Mouse (Mus musculus) layer of hippocampus, postnatal 25 days (tissue): ENCODE results near the gene Clec10a. TPM values are rescaled to one million over a fixed set of nuclear protein-coding genes. Genes with fewer than 3 reads are reported as not detected.
"Not testable (repeated sequence)": the region's sequence is repeated elsewhere in the genome, so short reads cannot be mapped to it uniquely, and the experiment has no call there.

Experiments used
- DNase-seq, 2 experiments: peaks; one replicate each; pipeline ENCODE4 v3.0.0; 2022; ENCODE audit warnings: mixed read lengths in 2 of 2, low spot score in 1 of 2; ENCODE audit errors: extremely low spot score in 1 of 2
- total RNA-seq, 2 experiments: library from RNA; stranded (reverse); gene quantifications; 2 replicates each; pipeline ENCODE4 v1.2.3; 2021

The Clec10a gene
- 1 to 10 TPM; 1.1 to 3.4 TPM for total RNA-seq

DNA sequence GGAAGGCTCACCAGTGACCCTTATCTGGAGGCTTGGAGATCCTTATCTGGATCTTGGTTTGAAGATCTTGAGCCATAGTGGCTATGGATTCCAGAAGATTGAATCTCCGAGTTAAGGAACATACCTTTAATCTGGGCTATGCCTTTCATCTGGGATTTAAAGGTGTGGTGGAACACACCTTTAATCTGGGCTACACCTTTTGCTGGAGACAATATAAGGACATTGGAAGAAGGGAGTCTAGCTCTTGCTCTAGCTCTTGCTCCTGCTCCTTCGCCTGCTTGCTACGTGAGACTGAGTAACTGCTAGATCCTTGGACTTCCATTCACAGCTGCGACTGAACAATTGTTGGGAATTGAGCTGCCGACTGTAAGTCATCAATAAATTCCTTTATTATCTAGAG lies at the start of gene Clec10a:
Gene Clec10a, plus strand, starts transcription at position 301 of the 400 bp plus-strand sequence.
- not testable (repeated sequence) for DNase-seq

DNA sequence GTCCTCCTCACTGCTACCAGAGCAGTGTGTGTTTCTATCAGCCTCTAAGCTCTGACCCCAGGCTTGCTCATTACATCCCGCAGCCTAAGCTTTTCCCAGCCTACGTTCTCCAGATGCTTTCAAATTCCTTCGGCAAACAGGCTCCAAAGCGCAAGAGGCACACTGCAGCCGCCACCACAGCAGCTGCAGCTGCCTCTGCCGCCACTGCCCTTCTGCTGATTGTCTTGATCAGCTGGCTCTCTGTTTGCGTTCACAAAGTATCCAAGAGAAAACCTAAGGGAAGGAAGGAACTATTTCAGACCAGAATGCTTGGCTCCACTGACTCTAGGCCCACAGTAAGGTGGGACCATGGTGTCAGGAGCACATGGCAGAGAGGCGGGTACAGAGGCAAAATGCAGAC lies 48.9 kb upstream of the Clec10a start:
- DNase-seq: no peak

DNA sequence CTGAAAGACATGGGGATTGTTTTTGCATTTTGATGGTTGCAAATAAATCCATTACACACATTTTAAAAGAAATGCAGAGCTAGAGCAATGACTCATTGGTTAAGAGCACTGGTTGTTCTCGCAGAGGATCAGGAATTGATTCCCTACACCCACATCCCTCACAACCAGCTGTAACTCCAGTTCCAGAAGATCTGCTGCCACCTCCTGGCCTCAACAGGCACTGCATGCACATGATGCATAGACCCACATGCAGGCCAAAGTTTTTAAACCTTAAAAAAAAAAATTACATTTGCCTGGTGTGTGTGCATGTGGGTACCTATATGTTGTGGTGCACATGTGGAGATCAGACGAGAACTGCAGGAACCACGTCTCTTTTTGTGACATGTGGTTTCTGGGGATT lies 45.9 kb upstream of the Clec10a start:
- peak in 1 of 2 experiments; percentile 34 for DNase-seq

DNA sequence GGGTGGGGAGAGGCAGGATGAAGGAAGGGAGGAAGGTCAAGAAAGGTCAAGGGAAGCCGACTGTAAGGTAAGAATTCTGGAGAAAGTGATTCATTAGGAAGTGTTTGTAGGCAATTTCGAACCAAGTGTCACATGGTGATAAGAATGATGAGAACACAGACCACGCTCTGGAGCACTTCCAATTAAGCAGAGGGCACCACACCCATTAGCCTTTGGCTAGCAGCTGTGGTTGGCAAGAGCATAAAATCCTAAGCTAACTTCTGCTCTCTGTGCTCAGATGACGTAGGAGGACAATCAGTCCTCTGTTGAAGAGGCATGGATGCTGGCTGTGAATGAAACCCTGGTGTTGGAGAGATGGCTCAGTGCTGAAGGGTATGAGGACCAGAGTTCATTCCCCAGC lies 41.4 kb upstream of the Clec10a start:
- DNase-seq: no peak

DNA sequence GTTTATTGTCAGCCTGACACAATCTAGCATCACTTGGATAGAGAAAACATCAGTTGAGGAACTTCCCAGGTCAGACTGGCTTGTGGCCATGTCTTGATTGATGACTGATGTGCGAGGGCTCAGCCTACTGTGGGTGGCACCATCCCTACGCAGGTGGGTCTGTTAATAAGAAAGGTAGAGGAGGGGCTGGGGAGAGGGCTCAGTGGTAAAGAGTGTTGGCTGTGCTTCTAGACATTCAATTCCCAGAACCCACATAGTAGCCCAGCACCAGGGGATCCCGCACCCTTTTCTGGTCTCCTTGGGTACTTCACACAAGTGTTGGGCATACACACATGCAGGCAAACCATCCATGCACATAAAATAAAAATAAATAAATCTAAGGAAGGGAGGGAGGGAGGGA lies 40.1 kb upstream of the Clec10a start:
- DNase-seq: no peak

DNA sequence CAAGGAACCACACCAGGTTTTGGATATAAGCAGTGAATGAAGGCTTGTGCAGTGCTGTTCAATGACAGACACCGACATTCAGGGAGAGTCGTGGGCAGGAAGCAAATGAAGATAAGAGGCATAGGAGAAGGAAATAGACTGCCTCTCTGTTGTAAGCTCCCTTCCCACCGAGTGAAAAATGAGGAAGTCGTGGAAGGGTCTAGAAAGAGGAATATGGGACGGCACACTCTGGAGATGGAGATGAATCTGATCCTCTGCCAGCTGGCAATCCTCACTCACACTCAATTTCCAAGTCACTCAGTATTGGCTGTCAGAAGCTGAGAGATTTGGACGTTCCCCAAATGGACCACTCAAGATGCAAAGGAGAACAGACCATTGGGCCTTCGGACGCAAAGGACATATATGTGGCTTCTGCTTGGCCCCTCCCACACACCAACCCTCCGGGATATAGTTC lies 26.0 kb upstream of the Clec10a start, which contains the start of gene Mgl2:
Gene Mgl2, plus strand, starts transcription at position 404 of the 454 bp plus-strand sequence.
- DNase-seq: no peak

DNA sequence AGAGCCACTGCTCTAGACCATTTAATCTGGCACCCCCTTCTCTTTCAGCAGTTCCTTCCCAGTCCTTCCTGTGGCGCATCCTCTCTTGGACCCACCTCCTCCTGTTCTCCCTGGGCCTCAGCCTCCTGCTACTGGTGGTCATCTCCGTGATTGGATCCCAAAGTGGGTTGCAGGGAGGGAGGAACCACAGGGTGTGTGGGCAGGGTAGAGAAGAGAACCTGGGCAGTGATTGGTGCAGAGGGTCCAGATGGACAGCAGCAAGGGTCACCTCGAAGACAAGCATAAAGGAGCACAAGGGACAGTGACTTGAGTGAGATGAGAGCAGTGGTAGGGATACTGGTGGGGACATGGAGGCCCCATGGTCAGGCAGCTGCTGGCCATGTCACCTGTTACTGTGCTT lies 21.0 kb upstream of the Clec10a start:
- not testable (repeated sequence) for DNase-seq

DNA sequence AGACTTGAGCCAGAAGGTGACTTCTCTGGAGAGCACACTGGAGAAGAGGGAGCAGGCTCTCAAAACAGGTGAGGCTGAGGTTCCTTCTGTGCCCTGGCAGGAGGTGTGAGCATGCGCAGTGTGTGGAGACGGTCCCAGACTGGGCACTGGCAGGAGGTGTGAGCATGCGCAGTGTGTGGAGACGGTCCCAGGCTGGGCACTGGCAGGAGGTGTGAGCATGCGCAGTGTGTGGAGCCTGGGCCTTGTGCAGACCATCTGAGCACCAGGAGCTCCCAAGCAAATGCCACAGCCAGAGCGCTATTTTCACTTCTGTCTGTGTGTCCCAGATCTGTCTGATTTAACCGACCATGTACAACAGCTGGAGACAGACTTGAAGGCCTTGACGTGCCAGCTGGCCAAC lies 20.1 kb upstream of the Clec10a start:
- DNase-seq: not testable (repeated sequence)

DNA sequence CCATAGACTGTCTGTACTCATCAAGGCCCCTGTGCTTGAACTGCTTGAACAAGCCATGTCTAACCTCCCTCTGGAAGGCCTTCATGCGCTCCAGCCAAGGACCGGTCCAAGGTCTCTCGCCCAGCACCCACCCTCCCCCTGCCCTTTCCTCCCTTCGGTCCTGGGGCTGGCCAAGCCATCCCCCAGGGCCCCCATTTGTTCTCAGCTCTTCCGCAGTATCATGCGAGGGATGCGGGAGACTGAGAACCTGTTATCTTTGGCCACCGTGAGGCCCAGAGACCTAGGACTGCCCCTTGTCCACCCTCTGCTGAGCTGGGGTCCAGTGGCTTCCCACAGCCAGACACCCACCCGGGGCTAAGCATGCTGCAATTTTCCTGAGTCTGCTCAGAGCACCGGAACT lies 16.8 kb upstream of the Clec10a start:
- no peak for DNase-seq

DNA sequence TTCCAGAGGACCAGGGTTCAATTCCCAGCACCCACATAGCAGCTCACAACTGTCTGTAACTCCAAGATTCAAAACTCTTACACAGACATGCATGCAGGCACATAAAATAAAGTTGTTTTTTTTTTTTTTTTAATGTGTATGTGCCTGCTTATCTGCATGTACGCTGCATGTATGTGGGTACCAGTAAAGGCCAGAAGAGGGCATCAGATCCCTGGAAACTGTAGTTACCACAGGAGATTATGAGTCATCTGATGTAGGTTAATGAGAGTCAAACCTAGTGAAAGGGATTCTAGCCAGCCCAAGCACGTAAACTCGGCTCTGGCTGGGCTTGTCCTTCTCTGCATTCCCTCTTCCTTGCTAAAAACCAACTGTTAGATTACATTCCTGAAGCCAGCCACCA lies 4.9 kb upstream of the Clec10a start:
- no peak for DNase-seq

DNA sequence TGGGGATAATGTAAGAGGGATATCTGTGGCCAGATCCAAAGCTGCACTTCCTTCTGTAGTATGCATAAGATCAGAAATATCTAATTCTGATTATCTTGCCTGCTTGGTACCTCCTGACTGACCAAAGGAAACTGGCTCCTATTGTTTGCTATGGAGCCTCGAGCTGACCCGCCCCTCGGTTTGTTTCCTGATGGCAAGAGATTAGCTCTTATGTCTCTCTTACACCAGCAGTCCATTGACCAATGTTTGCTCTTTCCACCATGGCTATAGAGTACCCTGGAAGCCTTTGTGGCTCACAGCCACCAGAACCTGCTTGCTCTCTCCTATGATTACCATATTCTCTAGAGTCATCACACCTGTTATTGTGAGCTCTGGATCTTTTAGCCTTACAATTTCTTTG lies 6.3 kb downstream of the Clec10a start:
- no peak for DNase-seq

DNA sequence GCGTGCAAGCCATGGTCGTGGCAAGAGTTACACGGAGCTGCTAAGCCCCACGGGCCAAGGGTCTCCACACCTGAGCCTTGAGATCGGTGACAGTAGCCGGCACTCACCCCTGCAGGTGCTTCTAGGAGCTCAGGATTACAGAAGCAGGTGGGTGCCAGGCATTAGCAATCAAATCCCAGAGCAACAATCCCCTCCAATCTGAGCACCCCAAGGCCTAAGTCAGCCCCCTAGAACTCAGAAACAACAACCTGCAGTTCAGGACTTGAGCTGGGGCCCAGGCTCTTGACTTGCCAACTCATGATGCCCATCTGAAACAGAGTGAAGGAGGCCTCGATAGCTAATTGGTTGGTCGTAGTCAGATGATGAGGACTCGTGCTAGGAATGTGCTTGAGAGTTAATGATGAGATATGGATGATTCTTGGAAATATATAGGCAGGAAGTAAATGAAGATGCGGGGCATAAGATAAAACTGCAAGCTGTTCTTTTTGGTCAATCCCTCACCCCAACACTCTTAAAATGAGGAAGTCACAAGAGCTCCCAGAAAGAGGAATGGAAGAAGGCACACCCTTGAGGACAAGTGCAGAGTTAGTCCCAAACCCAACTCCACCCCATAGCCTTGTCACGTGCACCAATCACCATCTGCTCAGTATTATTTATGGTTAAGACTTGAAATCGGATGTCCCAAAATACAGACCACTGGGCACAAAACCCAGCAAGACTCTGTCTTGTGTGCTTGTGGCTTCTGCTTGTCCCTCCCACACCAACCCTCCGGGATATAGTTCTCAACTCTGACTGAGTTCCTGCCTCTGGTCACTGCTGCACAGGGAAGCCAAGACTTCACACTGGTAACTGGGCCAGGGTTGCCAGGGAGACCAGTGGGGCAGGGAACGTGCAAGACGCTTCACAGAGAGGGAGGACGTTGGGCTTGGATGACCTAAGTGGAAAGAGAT lies 10.2 kb downstream of the Clec10a start:
- DNase-seq: no peak

DNA sequence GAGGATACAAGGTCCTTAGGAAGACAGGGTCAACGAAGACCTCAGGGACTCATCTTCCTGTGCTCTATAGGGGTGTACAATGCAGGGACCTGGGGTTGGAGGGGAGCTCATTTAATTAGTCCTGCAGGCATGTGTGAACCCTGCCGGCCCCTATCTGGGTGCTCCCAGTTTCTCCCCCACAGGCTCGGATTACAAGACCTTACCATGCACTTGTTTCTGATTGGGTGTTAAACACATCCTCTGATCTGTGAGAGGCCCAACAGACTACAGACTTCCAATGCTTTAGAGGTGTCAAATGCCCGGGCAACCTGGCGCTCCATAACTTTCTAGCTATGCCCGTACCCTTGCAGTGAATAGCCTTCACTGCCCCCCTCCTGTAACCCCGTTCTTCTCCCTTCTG lies 12.1 kb downstream of the Clec10a start:
- no peak for DNase-seq

DNA sequence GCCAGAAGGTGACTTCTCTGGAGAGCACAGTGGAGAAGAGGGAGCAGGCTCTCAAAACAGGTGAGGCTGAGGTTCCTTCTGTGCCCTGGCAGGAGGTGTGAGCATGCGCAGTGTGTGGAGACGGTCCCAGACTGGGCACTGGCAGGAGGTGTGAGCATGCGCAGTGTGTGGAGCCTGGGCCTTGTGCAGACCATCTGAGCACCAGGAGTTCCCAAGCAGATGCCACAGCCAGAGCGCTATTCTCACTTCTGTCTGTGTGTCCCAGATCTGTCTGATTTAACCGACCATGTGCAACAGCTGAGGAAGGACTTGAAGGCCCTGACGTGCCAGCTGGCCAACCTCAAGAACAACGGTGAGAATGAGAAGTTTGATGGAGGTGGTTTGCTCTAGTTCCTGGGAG lies 13.5 kb downstream of the Clec10a start:
- not testable (repeated sequence) for DNase-seq

DNA sequence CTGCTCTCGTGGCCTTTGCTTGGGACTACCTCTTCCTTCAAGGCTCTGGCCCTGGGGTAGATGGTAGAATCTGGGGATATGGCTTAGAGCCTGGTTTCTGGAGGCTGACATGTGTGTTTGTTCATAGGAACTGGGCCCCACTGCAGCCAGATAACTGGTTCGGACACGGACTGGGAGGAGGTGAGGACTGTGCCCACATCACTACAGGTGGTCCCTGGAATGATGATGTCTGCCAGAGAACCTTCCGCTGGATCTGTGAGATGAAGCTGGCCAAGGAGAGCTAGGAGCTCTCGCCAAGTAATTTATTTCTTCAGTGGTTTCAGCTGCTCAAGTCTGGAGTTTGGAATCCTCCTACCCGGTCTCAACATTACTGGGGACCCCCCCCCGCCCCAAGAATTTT lies 14.3 kb downstream of the Clec10a start:
- no peak for DNase-seq

DNA sequence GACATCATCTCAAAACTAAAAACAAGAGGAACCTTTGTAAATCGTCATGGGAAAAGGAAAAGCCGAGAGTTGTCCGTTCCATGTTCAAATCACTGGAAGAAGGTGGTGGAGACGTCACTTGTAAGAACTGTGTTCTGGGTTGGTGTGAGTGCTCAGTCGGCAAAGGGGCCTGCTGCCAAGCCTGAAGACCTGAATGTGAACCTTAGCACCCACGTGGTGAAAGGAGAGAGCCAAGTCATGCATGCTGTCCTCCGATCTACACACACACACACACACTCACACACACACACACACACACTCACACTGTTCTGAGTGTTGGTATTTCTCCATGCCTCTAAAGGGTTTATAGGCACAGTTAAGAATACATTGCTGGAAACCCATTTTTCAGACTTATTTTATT lies 15.2 kb downstream of the Clec10a start:
- DNase-seq: no peak

DNA sequence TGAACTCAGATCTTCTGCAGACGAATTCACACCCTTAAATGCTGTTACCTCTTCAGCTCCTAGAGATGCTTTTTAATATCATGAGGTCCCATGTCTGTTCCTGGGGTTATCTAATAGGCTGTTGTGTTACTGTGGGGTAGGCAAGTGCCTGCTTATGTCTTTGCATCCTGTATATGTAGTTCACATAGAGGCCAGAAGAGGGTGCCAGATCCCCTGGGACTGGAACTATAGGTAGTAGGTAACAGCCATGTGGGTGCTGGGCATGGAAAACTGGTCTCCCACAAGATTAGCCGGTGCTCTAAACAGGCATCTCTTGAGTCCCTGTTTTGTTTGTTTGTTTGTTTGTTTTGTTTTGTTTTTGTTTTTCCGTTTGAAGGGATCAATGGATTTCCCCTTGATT lies 15.8 kb downstream of the Clec10a start:
- no peak for DNase-seq

DNA sequence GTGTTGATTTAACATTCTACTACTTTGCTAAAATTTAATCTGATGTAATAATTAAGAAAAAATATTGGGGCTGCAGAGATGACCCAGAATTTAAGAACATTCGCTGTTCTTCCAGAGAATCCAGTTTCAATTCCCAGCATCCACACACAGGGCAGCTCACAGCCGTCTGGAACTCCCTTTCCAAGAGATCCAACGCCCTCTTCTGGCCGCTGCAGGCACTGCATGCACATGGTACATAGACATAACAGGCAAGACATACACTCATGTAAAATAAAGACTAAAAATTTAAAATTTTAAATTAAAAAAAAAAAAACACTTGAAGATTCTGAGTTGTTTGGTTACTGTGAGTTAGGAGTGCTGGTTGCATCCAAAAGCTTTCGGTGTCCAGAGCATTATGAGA lies 16.3 kb downstream of the Clec10a start:
- DNase-seq: no peak

DNA sequence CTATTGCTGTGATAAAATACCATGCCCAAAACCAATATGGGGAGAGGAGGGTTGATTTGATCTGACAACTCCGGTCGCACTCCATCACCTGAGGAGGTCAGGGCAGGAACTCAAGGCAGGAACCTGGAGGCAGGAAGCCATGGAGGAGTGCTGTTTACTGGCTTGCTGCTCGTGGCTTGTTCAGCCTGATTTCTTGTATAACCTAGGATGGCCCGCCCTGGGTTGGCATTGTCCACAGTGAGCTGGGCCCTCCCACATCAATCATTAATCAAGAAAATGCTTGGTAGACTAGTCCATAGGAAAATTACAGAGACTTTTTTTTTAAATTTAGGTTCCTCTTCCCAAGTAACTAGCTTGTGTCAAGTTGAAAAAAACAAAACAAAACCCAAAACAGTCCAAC lies 18.5 kb downstream of the Clec10a start:
- no peak for DNase-seq

DNA sequence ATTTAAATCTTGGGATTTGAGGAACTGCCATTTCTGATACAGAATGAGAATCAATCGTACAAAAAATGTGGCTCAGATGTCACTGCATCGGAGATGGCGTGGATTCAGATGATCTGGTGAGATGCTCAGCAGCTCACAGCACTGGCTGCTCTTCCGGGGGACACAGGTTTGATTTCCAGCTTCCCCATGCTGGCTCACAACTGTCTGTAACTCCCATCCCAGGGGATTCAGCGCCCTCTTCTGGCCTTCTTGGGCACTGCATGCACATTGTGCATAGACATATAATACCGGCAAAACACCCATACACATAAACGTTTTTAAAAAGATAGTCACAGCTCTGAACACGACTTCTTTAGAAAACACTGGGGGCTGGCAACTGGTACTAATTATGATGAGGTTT lies 21.6 kb downstream of the Clec10a start:
- peak in 1 of 2 experiments; percentile 11 for DNase-seq

DNA sequence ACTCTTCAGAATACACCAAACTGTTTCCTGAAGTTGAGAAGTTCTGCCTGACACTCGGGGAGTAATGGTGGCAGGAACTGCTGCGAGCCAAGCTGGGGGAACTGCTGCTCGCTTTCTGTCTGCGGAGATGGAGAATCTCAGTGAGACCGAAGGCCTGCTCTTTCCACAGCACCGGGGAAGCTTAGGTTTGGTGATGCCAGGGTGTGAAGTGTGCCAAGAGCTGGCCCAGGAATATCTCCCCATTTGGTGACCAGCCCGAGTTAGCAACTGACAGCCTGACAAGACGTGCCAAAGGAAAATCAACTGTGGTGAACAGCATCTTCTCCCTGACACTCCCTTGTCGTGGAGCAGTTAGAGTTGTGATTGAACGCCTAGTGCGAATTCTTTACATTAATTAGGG lies 22.3 kb downstream of the Clec10a start:
- DNase-seq: no peak

DNA sequence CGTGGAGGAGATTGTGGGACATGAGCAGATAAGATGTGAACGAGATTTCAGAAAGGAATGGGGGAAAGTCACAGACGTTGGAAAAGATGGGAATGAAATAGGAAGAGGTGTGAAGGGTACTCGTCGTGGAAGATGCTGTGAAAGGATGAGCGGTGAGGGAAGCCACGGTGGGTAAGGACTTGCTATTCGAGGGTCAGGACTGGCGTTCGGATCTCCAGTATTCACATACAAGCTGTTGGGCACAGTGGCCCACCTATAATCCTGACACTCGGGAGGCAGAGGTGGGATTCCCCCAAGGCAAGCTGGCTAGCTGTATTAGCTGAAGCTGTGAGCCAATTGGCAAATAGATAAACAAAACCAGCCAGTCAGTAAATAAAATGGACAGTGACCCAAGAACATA lies 22.8 kb downstream of the Clec10a start:
- no peak for DNase-seq
